Mouse (Mus musculus) thymus, adult 18-20 months (tissue): ENCODE measurements around the gene Large2.
"Not testable (repeated sequence)": the region's sequence is repeated elsewhere in the genome, so short reads cannot be mapped to it uniquely, and the experiment has no call there.

Experiments used
- DNase-seq, 2 experiments: peaks; one replicate each; pipeline ENCODE4 v3.0.0; 2022; ENCODE audit warnings: mixed read lengths in 2 of 2

Gene Large2

DNA sequence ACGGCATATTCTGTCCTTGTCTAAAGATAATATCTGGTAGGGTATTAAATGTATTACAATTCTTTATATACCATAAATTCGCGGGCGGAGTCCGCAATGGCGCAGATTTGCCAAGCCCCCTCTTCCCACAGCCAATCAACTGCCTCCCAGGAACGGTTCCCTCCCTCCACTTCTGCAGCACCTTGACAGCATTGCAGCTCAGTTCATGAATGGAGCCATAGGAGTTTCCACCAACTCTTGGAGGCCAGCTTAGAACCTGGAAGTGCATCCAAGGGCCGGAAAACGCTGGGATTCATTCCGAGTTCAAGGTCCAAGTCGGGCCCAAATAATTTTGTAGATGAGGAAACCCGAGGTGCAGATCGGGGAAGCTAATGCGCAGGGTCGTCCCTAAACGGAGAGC is at the start of gene Large2, which contains the start of gene Pex16:
Large2 (minus strand) TSS at position 356 of the 400 bp plus-strand sequence.
Pex16 (plus strand) TSS at position 163 of the 400 bp plus-strand sequence.
- DNase-seq: peak; percentile 42 to 55

DNA sequence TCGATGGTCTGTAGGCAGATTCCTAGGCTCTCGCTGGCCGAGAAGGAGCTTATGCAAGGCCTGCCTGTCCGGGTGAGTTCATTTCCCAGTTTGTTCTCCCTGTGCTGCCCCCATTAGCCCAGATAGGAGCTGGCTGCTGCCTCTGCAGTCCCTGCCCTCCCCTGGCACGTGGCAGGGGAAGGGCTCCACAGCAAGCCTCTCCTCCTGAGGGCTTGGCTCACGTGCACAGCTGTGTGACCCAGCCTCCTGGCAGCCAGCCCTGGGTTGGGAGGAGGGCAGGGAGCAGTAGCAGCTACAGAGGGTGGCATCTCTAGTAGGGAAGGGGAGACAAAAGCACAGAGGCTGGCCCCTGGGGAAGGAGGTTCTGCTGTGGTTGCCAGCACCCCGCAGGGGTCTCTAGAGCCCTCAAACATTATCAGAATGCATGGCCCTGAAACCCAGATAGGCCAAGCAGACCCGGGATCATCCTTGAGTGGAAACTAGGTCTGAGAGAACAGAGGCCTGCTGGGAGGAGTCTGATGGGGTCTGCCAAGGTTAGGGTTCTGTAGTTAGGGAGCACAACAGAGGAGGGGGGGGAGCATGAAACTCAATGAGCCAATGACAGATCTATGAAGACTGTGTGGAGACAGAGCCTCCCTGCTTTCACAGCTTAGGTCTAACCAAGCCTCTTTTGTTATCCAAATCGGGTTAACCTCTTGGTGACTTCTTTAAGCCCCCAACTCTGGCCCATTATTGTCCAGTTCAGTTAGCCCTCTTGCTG is 49.2 kb upstream of the Large2 start:
- DNase-seq: peak; percentile 29 to 36

DNA sequence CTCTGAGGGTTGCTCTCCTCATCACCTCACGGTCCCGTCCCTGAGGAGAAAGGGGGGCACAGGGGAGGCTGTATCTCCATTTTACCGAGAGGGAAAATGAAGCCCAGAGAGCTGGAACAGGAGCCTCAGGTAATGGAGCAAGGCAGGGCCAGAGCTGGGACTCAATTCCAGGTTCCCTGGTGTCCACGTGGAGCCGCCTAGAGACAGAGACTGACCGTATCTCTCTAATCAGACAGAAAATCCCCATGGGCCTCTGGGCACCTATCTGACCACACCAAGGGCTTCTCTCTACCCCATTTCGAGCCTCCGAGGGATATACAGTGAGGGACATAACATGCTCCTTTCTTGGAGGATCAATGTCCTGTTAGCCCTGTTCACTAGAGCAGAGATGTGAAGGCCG is 48.5 kb upstream of the Large2 start:
- no peak for DNase-seq

DNA sequence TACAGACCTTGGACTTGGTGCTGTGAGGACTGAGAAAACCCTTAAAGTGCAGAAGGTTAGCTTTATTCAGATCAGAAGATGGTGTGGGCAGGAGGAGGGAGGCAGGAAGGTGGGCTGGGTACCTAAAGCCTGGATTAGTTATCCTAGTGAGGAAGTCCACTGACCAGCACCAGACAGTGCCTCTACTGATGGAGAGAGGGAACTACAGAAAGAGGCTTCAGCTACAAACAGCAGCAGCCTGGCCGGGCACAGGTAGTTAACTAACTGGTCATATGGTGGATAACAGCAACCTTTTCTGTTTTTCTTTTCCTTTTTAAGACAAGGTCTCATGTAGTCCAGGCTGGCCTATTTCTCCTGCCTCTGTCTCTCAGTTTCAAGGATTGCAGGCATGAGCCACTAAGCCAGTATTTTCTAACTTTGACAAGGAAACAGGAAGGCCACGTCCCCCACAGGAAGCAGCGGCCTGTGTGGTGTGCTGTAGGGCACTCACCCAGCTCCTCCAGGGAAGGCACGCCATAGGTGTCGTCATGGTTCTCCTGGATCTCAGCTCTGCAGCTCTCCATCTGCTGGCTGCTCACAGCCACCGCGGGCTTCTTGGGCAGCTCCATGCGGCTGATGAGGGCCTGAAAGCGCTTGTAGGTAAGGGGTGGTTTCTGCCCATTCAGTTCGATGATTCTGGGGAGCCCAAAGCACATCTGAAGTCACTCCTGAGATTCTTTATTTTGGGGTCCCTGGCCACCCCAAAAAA is 47.9 kb upstream of the Large2 start:
- DNase-seq: no peak

DNA sequence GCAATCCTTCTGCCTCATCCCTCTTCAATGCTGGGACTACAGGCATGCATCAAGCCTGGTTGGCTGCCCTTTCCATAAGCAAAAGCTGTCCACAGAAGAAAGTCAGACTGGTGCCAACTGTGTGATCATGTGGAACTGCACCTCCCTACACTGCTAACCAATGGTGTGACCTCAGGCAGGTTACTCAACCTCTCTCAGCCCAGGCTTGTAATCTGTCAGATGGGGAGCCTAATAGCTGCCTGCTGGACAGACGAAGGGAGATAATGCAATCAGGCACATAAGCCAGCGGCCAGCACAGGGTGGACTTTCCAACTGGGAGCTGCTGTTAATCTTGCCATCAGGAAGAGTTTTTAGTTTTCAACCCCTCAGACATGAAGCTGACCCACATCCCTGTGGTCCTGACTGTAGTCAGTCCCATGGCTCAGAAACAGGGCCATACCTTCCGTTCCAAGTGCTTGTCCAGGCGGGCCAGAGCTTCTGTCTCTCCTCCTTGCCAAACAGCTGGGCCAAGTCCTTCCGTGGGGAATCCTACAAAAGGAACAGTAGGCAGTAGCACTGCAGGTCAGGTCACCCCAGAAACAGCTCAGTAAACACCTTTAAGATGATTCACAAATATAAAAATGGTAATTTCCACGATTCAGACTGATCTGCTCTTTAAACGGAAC is 47.2 kb upstream of the Large2 start:
- no peak for DNase-seq

DNA sequence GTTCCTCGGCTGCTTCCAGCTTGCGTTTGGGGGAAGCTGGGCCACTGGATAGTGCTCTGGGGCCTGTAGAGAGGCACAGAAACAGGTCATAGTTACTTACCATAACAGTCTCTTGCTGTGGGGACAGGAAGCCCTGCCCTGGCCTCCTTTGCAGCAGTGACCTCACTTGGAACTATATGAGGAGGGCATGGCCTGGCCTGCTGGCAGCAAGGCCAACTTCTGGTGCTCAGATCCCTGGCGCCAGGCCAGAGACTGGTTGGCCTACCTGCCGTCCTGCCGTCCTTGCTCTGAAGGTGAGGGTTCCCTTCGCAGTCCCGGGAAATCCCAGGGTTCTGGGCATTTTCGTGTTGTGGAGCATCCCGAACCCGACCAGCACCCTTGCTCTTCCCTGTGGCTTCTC is 37.0 kb upstream of the Large2 start:
- no peak for DNase-seq

DNA sequence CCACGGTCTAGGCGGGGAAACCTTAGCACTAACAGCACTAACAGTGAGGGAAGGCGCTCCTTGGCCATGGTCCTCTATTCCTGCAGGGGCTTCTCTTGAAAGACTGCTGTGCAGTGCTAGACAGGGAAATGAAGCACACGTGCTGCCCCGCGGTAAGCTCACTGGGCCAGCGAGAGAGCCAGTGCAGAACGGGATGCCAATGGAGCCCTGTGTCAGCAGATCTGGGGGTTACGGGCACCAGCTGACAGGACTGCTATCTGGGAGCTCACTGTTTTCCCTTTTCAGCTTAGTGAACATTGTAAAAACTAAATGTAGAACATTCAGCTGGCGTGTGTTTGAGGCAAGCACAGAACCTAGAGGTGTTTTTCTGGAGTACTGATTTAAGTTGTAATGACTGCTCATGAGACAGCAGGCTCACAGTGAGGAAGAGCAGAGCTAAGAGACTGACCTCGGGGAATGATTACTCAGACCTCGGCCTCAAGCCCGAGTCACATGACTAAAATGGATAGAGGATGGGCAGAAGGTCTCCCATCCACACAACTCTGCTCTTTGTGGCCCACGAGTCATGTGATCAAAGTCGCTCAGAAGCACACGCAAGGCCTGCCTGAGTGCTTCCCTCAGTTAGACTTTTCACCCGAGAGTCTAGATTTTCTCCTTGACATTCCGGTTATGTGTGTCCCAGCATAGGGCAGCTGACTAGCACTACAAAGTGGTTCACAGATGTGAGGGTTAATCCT is 33.8 kb upstream of the Large2 start:
- no peak for DNase-seq

DNA sequence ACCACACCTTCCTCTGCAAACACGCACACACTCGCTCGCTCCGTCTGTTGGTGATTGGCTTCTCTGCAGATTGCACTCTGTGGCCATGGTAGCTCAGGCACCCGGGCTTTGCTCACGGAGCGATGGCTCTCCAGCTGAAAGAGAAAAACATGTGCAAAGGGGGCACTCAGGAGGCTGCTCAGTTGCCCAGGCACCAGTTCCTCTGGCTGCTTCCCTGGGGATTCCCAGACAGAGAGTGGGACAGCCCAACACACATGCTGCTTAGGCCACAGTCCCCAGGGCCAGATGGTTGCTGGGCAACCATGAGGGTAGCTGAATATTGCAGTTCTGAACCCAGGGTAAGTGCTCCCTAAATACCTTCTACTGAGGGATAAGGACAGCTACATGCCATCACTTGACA is 31.0 kb upstream of the Large2 start:
- no peak for DNase-seq

DNA sequence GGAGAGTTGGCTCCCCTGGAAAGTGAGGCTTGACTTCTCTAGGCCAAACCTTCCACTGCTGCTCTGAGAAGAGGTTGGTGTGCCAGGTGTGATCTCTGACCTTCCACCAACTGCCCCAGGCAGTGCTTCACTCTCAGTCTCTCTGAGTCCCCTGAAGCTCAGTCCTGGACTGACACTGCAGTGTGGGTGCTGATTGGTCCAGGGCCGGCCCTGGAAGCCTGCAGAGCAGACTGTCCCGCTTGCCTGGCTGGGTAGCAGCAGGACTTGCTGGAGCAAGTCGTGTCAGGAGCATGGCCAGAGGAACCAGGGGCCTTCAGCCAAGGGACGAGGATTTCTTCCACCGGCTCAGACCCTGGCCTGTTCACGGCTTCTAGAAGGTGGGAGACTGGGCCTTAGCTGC is 30.1 kb upstream of the Large2 start:
- no peak for DNase-seq

DNA sequence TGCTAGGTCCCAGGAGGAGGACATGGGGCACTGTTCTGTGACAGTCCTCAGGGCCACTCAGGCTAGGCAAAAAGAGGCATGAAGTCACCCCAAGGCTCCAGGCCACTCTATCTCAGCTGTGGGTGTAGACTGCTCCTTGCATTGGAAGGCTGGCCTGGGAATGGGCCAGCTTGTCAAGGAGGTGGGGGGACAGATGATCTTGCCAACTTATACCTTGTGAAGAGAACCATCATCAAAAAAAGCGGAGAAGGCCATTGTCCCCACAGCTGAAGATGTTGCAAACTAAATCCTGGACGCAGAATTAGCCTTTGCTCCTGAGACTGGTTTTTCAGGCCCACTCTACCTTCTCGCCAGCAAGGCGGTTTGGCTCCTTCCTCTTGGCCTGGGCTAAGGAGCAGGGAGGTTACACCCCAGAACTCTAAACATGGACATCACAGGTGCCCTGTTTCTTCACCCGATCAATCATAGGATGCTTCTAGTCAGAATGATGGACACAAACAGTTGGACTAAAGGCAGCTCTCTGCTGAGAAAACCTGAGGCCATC is 29.2 kb upstream of the Large2 start:
- DNase-seq: no peak

DNA sequence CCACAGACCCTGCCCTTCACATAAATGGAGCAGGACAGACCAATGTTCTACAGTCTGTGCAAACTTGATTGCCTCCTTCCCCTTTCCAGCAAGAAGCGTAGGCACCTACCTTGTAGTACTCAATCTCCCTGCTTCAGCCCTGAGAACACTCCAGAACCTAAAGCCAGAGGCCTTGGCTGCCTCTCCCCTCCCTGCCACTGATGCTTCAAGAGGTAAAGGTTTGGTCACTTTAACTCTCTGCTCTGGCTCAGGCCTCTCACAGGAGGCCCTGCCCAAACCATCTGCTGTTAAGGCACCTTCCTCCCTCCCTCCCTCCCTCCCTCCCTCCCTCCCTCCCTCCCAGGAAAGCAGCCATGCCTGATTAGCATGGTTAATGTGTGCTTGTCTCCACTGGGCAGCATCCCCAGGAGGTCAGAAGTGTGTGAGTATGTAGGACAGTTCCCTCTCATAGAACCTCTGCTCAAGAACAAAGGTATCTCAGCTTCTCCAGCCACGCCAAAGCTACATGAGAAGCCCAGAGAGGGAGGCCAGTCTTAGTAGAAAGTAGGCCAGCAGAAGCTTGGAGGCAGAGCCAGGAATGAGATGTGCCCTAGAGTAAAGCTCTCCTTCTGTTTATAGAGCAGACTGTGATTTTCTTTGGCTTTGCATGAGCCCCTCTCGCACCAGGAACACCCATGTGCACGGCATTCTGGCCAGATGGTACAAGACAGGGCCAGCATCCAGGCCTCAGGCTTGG is 28.1 kb upstream of the Large2 start:
- no peak for DNase-seq

DNA sequence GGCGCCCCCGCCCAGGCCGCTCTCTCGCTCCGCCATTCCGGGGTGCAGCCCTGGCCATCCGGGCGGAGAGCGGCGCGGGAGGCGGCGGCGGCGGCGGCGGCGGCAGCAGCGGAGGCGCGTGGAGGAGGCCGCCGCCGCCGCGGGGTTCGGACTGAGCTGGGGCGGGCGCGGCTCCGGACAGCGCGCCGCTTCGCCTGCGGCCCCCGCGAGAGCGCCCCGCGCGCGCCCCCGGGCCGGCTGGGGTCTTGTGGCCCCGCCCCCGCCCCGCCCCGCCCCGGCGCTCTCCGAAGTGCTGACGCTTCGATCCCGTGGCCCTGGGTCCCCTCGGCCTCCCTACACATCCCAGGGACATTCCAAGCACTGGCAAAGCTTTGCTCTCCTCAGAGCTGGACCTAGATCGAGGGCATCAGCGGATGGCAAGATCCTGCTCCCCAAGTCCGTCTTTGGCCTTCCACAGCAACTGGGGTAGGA is 26.5 kb upstream of the Large2 start, which contains the start of gene Mapk8ip1:
Mapk8ip1 (minus strand) TSS at position 173 of the 471 bp plus-strand sequence.
- no peak for DNase-seq

DNA sequence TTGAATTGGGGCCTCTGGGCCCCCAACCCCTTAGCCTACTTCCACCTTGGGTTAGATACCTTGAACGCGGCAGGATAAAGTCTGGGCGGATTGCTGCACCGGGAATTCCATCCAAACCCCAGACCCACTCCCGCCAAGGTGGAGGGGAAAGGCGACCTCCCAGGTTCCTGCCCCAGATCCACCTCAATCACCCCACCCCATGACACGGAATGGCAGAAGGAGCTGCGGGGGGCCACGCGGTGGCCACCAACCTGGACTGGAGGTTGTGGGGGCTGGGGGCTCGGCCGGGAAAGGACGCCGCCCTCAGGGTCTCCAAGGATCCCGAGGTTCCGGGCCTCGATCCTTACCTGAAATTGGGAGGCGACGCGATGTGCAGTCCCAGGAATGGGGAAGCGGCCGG is 26.0 kb upstream of the Large2 start:
- no peak for DNase-seq

DNA sequence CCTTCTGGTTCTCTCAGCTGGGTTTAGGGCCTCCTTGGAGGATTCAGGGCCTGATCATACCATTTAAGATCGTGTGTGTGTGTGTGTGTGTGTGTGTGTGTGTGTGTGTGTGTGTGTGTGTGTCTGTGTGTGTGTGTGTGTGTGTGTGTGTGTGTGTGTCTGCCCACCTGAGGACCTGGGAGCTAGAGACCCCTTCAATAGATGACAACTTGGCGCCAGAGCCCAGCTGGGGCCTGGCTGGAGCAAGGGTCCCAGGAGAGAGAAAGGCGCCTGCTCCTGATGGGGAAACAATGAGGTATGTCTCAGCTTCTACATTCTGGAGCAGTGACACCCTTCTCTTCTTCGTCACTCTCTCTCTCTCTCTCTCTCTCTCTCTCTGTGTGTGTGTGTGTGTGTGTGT is 25.2 kb upstream of the Large2 start:
- not testable (repeated sequence) for DNase-seq

DNA sequence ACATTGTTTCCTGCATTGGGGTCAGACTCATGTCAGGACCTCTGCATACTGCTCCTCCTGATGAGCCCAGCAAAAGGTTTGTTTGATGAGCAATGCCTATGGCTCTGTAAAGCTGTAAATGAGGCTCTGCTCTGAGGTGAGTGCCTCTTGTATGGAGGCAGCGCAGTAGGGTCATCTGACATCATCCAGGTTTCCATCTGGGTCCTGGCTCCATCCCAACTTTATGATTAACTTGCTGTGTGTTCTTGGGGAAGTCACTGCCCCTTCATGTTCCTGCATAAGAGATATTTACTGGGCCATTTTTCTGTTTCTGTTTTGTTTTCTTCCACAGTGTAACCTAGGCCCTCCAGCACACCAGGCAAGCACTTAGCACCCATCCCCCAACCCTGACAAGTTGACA is 22.8 kb upstream of the Large2 start:
- DNase-seq: no peak

DNA sequence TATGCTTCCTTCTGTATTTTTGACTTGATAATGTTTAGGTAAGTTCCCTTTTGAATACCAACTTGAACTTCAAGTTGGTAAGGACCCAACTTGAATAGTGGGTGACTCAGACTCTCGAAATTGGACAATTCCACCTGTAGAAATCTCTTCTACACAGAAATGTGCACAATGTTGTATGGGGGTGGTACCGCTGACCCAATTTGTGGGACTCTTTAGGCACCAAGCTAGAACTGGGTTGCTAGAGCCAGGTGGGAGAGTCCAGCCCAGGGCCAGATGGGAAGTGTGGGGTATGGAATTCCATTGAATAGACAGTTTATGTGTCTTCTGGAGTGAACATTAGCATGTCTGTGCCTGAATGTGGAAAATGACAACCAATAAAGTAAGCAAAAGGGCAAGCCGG is 20.9 kb upstream of the Large2 start:
- DNase-seq: no peak

DNA sequence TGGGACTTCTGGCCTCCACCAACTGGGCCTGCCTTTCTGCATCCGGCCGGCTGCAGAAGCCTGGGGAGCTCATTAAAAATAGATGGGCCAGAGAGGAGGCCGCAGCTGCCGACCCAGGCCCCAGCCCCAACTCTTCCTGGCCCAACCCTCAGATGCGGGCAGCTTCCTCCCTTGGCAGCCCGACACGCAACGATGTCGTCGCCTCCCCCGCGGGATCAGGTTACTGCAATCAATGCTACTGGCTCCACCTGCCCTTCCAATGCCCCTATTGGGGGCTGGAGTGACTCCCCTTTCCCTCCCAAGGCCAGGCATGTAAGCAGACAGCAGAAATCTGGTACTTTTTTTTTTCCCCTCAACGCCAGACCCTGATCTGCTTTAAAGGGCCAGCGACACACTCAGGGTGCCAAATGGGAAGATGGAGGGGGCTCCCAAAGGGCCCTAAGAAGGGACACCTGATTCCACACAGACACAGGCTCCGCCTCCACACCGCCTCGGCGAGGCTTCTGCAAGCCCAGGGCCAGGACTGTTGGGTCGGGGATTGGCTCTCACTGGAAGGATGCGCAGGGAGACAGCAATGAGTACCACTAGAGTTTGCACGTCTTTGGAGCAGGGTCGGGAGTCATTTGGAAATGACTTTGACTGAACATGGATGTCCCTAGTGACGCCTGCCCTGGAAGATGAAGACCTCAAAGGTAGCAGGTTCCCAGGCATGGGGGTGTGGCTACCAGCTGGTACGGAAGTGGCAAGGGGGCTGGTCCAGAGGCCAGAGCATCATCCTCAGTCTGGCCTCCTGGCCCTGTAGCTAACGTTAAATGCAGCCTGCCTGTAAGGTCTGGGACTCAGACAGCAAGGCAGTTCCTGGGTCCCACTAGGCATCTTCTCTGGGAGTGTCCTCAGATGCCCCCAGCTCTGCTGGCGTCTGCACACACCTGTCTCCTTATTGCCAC is 17.9 kb upstream of the Large2 start:
- DNase-seq: no peak

DNA sequence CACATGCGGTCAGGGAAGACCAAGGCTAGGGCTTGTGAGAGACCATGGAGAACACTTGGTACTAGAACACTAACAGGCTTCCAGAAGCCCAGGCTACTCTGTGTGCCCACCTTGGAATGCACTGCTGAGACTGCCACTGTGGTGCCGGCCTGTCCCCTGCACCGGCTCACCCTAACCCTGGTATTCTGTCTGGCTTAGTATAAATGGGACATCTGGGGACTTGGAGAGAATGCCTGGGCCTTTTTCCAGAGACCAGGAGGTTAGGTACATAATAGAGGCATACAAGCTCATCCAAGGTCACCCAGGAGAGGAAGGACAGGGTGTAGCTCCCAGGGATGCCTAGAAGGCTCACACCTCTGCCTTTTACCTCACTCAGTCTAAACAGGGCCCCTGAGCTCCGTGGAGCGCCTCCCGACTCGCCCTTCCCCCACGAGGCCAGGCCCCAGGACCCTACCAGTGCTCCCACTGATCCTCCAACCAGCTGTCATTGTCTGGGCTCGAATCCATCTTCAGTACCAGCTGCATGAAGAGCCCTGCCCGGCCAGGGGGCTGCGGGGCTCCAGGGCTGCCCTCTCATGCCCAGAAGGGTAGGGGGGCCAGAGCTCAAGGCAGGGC is 17.1 kb upstream of the Large2 start:
- DNase-seq: no peak

DNA sequence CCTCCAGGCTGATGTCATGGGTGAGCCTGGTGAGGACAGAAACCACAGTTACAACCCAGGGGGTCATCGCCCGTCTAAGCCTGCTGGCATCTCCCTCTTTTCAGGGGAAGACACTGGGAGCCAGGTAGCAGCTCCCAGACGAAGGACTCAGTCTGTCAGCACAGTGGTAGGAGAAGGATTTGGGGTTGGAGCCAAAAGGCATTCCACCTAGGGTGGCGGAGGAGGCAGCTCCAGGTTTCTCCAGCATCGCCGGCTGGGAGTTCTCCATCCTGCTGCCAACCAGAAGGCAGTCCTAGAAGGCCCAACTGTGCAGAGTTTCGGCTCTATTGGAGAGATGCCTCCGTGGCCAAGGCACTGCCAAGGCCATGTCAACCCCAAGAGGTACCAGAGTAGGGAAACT is 16.4 kb upstream of the Large2 start:
- DNase-seq: no peak
